ENCODE assay signal across 16 mouse cellular contexts in the genomic region with DNA sequence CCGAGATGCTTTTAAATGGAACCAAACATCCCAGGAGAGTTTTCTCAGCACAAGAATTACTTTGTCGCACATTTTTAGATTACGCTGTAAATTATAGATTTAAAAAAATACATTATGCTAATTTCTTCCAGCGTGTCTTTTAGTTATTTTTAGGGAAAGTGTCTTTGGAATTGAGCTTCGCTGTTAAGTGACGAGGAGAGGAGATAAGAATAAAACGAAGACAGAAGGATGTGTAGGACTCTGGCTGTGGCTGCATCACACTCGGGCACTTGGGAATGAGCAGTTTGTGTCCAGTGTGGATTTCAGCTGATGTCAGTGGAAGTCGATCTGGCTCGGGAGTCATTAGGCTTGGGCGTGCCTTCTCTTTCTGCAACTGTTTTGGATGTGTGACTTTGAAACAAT.
DNase-seq lines count a peak whose midpoint lies in the region; ATAC-seq lines count a peak whose summit lies in the region.
"Had no signal": no experiment of that assay in that cellular context is flagged by ENCODE, and none has a peak within 500 bp of the region (broad histone marks: within the 10 kb centered on the region; RNA-seq: fewer than 3 reads in every experiment).

No protein-coding gene starts in this region.

- no peak overlapping the region for H3K9ac ChIP-seq in forebrain, embryonic 16.5 days (replicated peaks; ENCODE audit: low read depth, low read length)
- H3K9ac ChIP-seq in forebrain, embryonic 15.5 days (replicated peaks), result no peak overlapping the region
- H3K9ac ChIP-seq: hindbrain, embryonic 15.5 days; liver, embryonic 13.5 days had no signal

- H3K9me3 ChIP-seq in forebrain, embryonic 16.5 days (ENCODE audit: control insufficient read depth, low read length), result 0 out of 2 replicates have a peak, but pooled peaks cover 4% of the 10 kb centered on the region
- no peaks in the 10 kb centered on the region for H3K9me3 ChIP-seq in forebrain, embryonic 15.5 days
- H3K9me3 ChIP-seq: hindbrain, embryonic 15.5 days; limb, embryonic 10.5 days; liver, embryonic 13.5 days; midbrain, embryonic 10.5 days had no signal

- H3K36me3 ChIP-seq in forebrain, embryonic 16.5 days (ENCODE audit: control insufficient read depth, insufficient read depth), result no peaks in the 10 kb centered on the region
- no peaks in the 10 kb centered on the region for H3K36me3 ChIP-seq in forebrain, embryonic 15.5 days
- H3K36me3 ChIP-seq: hindbrain, embryonic 15.5 days; limb, embryonic 10.5 days; liver, embryonic 13.5 days; midbrain, embryonic 10.5 days had no signal

- peak; percentile 18 for DNase-seq in kidney, postnatal 10 days
- DNase-seq in kidney, postnatal 14 days, result no peak
- DNase-seq in brain, adult 2 months (ENCODE audit: low read depth, low spot score), result peak; percentile 64
- peak; percentile 18 to 32 for DNase-seq in heart, postnatal 14 days
- DNase-seq in urinary bladder, postnatal 36 days (ENCODE audit: low spot score in 2 of 2), result no peak
- DNase-seq in spleen, postnatal 10 days (ENCODE audit: low spot score in 2 of 2), result no peak
- DNase-seq: adrenal gland, adult 8-10 months; cerebellum, adult 9-11 months; kidney, adult 2 months; liver, embryonic 13.5 days; thymus, postnatal 36 days had no signal

- no peak overlapping the region for H3K27ac ChIP-seq in forebrain, embryonic 16.5 days (ENCODE audit: low read length)
- H3K27ac ChIP-seq in forebrain, embryonic 15.5 days (replicated peaks), result no peak overlapping the region; the same call in 1 of the 2 replicates
- H3K27ac ChIP-seq: hindbrain, embryonic 15.5 days; limb, embryonic 10.5 days; liver, embryonic 13.5 days; midbrain, embryonic 10.5 days had no signal

- H3K4me2 ChIP-seq in forebrain, embryonic 16.5 days (ENCODE audit: low read length), result peak overlapping the region; percentile 21; the same call in 1 of the 2 replicates
- H3K4me2 ChIP-seq in forebrain, embryonic 15.5 days (replicated peaks), result no peak overlapping the region
- H3K4me2 ChIP-seq: hindbrain, embryonic 15.5 days; liver, embryonic 13.5 days had no signal

- no peaks in the 10 kb centered on the region for H3K27me3 ChIP-seq in forebrain, embryonic 16.5 days (replicated peaks; ENCODE audit: control insufficient read depth, insufficient read depth, low read length)
- H3K27me3 ChIP-seq in forebrain, embryonic 15.5 days, result no peaks in the 10 kb centered on the region
- H3K27me3 ChIP-seq: hindbrain, embryonic 15.5 days; liver, embryonic 13.5 days had no signal

- WGBS in forebrain, embryonic 16.5 days, result 60% methylated on average over 11 of the region's 11 CpGs
- WGBS in forebrain, embryonic 15.5 days, result 71% methylated on average over 11 of the region's 11 CpGs

- ATAC-seq in forebrain, embryonic 16.5 days, result 0 out of 2 replicates have a peak, but pooled peaks have one; percentile 18
- ATAC-seq in forebrain, embryonic 15.5 days (replicated peaks), result no peak

- intact Hi-C loops in heart, postnatal 14 days (cut with DNase I), result no loop called here

- H3K4me1 ChIP-seq in forebrain, embryonic 16.5 days (replicated peaks; ENCODE audit: control insufficient read depth, insufficient read depth, low read length), result peaks cover 17% of the 10 kb centered on the region
- peaks cover 13% of the 10 kb centered on the region for H3K4me1 ChIP-seq in forebrain, embryonic 15.5 days
- H3K4me1 ChIP-seq: liver, embryonic 13.5 days had no signal

- no peak overlapping the region for H3K4me3 ChIP-seq in forebrain, embryonic 16.5 days (replicated peaks; ENCODE audit: low read length)
- H3K4me3 ChIP-seq in forebrain, embryonic 15.5 days, result no peak overlapping the region
- H3K4me3 ChIP-seq: hindbrain, embryonic 15.5 days; limb, embryonic 10.5 days; liver, embryonic 13.5 days; midbrain, embryonic 10.5 days had no signal

Comparison
In these comparisons a context has a peak if more than half of its experiments do, and no peak if none do; other contexts are left out.
1. DNase-seq: peak in kidney, postnatal 10 days (single experiment), brain, adult 2 months (single experiment) and heart, postnatal 14 days (2 of 2); none in kidney, postnatal 14 days (single experiment), urinary bladder, postnatal 36 days (0 of 2) and spleen, postnatal 10 days (0 of 2).